Mouse (Mus musculus): ENCODE data around the gene Hist1h1d.
"Not testable (repeated sequence)": the region's sequence is repeated elsewhere in the genome, so short reads cannot be mapped to it uniquely, and the experiment has no call there.

Gene Hist1h1d

GRCm38 (mm10) chr13:23542999-23543607 is 10.0 kb upstream of the Hist1h1d start, which contains the start of gene Hist1h2bh:
Gene Hist1h2bh (minus strand): TSS chr13:23543392.
- in situ Hi-C loops (cut with MseI, MboI) = not testable (repeated sequence)

GRCm38 (mm10) chr13:23543965-23544786 is 8.9 kb upstream of the Hist1h1d start, which contains the start of gene Hist1h3f:
Gene Hist1h3f (plus strand): TSS chr13:23544052.
- in situ Hi-C loops (cut with MseI, MboI) = no loop called here

GRCm38 (mm10) chr13:23544787-23545120 is 8.3 kb upstream of the Hist1h1d start:
- in situ Hi-C loops (cut with MseI, MboI) = not testable (repeated sequence)

- in situ Hi-C loops (cut with MseI, MboI) = no loop called here
These were observed 6.4 kb upstream of the Hist1h1d start for GRCm38 (mm10) chr13:23546694-23547093.

- in situ Hi-C loops (cut with MseI, MboI) = no loop called here
These were observed 2.3 kb upstream of the Hist1h1d start for GRCm38 (mm10) chr13:23550761-23551145.

GRCm38 (mm10) chr13:23551146-23551834 is 1.8 kb upstream of the Hist1h1d start, which contains the start of gene Hist1h4f:
Gene Hist1h4f (minus strand): TSS chr13:23551648.
- in situ Hi-C loops (cut with MseI, MboI) = not testable (repeated sequence)

GRCm38 (mm10) chr13:23551931-23552914 is 839 bp upstream of the Hist1h1d start:
- in situ Hi-C loops (cut with MseI, MboI) = no loop called here

- in situ Hi-C loops (cut with MseI, MboI) = no loop called here
These were observed 1.3 kb downstream of the Hist1h1d start for GRCm38 (mm10) chr13:23554393-23554792.

GRCm38 (mm10) chr13:23554925-23555838 is 2.1 kb downstream of the Hist1h1d start:
- in situ Hi-C loops (cut with MseI, MboI) = no loop called here

- in situ Hi-C loops (cut with MseI, MboI) = no loop called here
These were observed 2.9 kb downstream of the Hist1h1d start for GRCm38 (mm10) chr13:23555839-23556416.

- in situ Hi-C loops (cut with MseI, MboI) = no loop called here
These were observed 3.8 kb downstream of the Hist1h1d start for GRCm38 (mm10) chr13:23556906-23557305.

- in situ Hi-C loops (cut with MseI, MboI) = not testable (repeated sequence)
These were observed 7.6 kb downstream of the Hist1h1d start for GRCm38 (mm10) chr13:23560699-23561098.

GRCm38 (mm10) chr13:23561531-23561882 is 8.4 kb downstream of the Hist1h1d start:
- in situ Hi-C loops (cut with MseI, MboI) = not testable (repeated sequence)

GRCm38 (mm10) chr13:23561883-23562659 is 9.0 kb downstream of the Hist1h1d start, which contains the start of gene Hist1h3e:
Gene Hist1h3e (minus strand): TSS chr13:23562369.
- in situ Hi-C loops (cut with MseI, MboI) = not testable (repeated sequence)

GRCm38 (mm10) chr13:23562699-23563462 is 9.8 kb downstream of the Hist1h1d start:
- in situ Hi-C loops (cut with MseI, MboI) = no loop called here

GRCm38 (mm10) chr13:23564482-23564881 is 11.4 kb downstream of the Hist1h1d start:
- in situ Hi-C loops (cut with MseI, MboI) = no loop called here

GRCm38 (mm10) chr13:23570261-23571021 is 17.4 kb downstream of the Hist1h1d start:
- in situ Hi-C loops (cut with MseI, MboI) = not testable (repeated sequence)
